Mouse (Mus musculus) spleen, postnatal 10 days (tissue): ENCODE measurements at regions not wholly inside any gene's neighbourhood (a gene's known extent, or its start where the extent isn't known, plus 50 kb on each side); places are given as distances from the start of the nearest gene placed in this dataset.
A peak's percentile ranks its signal among the peaks of the same experiment; 100 is the strongest.

Experiments
- DNase-seq, 2 experiments: peaks; one replicate each; pipeline ENCODE4 v3.0.0; 2021 to 2022; ENCODE audit warnings: low spot score in 2 of 2

DNA sequence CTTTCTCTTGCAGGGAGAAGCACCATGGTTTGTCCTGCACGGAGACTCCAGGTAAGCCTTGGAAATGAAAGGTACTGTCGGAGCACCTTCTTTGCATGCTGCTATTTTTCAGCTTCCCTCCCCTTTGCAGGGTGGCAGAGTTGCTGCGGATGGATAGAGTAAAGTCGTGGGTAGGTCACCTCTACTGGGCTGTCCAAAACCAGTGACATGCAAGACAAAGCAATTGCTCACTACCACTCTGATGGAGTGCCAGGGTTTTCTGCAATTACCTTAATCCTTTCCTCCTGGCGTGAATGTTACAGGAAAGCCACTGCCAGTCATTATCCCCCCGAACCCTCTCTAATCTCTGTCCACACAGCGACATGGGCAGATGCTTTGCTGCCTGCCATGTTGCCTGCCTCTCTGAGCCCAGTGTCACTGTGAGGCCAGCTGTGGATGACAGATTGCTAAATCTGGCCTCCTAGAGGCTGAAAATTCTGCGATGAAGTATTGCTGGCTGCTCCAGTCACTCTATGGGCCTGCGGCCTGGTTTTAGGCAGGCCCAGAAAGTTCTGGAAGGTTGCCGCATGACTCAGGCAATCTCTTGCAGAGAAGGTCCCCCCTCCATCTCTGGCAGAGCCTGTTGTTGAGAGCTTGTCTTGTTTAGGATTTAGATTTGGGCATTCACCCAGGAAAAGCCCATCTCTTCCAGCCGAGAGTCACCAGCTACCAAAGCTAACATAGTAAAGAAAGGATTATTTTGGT lies 54.1 kb upstream of the Sod3 start:
- no peak for DNase-seq

DNA sequence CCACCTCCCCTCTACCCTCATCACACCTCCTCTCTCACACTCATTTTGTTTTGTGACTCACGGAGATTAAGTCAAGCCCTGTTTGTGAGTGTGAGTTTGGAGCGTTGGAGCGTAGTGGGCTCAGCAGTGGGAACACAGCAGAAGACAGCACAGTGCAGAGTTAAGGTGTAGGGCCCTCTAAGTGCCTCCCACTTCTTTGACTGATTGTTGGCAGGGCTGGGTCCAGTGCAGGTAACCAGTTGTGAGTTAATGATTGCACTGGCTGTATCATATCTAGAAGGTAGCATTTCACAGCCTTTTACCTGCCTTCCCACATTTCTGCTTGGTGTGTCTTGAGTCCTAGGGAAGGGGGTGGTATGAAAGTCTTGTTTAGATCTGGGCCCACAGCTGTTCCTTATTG lies 67.3 kb upstream of the Sod3 start:
- no peak for DNase-seq

- DNase-seq, result no peak
Measured at GRCm38 (mm10) chr5:52294466-52294865, 69.1 kb upstream of the Sod3 start.

DNA sequence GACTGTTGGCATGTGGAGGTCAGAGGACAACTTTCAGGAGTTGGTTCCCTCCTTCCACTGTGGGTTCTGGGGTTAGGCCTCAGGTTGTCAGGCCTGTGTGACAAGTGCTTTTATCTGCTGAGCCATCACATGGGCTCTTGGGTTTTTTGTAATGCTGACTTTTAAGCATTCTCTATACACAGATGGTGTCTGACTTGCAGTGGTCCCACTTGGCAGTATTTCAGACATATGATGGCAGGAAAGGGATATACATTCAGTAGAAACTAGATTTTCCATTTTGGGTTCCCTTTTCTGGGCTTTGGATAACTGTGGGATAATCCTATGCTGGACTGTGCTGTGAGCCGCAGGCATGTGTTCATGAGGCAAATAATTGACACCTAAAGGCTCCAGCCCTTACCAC lies 75.3 kb upstream of the Sod3 start:
- DNase-seq, result no peak

GRCm38 (mm10) chr5:52280871-52281270 lies 82.7 kb upstream of the Sod3 start:
- DNase-seq, result no peak

GRCm38 (mm10) chr5:52278111-52278510 lies 85.5 kb upstream of the Sod3 start:
- no peak for DNase-seq

- no peak for DNase-seq
Measured at GRCm38 (mm10) chr5:52263214-52263613, 72.9 kb upstream of the Dhx15 start.

DNA sequence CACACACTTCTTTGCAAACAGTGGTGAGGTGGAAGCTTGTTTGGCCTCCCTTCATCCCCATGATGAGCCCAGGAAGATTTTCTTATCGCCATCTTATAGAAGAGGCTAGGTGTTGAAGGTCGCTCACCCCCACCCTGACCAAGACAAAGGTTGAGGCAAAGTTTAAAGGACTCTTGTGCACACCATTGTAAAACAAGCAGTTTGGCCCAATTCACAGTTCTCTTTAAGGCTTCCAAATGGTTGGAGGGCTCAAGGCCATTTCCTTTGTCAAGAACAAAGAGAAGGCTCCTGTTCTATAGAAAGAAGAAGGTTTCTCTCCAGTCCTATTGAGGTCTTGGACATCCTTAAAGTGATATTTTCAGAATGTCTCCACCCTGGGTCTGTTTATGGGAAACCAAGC lies 67.8 kb upstream of the Dhx15 start:
- no peak for DNase-seq

- DNase-seq, result no peak
Measured at GRCm38 (mm10) chr5:52254602-52255071, 64.3 kb upstream of the Dhx15 start.

- DNase-seq, result no peak
Measured at GRCm38 (mm10) chr5:52249804-52250203, 59.5 kb upstream of the Dhx15 start.

DNA sequence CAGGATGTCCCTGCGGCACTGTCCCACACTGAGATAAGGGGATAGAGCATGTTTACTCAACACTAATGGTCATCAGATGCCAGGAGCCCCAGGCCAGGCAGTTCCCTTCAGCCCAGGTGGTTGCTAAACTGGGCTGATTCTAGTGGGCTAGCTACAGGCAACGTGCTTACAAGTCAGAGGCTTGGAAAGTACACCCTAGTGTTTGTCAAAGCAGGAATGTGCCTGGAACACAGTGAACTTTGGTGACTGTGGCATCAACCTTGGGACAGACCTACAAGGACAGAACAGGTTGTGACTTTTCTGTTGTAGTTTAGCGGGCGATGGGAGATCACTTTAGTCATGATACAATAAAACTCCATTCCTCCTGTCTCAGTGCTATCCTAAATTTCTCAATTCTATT lies 53.6 kb upstream of the Dhx15 start:
- no peak for DNase-seq

GRCm38 (mm10) chr5:52242414-52242813 lies 52.1 kb upstream of the Dhx15 start:
- no peak for DNase-seq

DNA sequence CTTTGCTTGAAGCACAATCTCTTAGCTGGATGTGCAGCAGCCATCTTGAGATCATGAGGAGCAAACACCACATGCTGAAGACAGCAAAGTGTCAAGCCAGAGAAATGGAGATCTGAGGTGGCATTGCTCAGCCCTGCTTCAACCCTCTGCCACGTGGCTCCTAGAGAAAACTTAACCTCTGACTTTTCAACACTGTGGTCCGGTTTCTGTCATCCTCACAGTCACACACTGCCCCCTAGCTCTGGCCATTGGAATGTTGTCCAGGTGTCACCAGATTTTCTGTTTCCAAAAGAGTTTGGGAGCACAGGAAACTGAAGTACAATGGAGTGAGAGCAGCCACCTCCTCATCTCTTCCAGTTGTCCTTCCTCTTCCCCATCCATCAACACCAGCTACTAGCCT lies 50.2 kb upstream of the Dhx15 start:
- DNase-seq, result peak in 1 of 2 experiments; percentile 23
